Mouse (Mus musculus) lung, adult 2 months (tissue): ENCODE data around the gene Nans.

Experiments
- CTCF ChIP-seq: fragments of 200-500 bp; IDR thresholded peaks from 2 replicates; pipeline ENCODE4 v1.5.1; 2011; ENCODE audit warnings: mild to moderate bottlenecking, low read length, control low read depth; ENCODE audit not compliant: insufficient read depth
- POLR2A ChIP-seq: fragments of 200-500 bp; IDR thresholded peaks from 2 replicates; pipeline ENCODE4 v1.6.1; 2011; ENCODE audit warnings: low read depth, mild to moderate bottlenecking, control low read depth, low read length, borderline replicate concordance; ENCODE audit errors: extremely low read depth

DNA sequence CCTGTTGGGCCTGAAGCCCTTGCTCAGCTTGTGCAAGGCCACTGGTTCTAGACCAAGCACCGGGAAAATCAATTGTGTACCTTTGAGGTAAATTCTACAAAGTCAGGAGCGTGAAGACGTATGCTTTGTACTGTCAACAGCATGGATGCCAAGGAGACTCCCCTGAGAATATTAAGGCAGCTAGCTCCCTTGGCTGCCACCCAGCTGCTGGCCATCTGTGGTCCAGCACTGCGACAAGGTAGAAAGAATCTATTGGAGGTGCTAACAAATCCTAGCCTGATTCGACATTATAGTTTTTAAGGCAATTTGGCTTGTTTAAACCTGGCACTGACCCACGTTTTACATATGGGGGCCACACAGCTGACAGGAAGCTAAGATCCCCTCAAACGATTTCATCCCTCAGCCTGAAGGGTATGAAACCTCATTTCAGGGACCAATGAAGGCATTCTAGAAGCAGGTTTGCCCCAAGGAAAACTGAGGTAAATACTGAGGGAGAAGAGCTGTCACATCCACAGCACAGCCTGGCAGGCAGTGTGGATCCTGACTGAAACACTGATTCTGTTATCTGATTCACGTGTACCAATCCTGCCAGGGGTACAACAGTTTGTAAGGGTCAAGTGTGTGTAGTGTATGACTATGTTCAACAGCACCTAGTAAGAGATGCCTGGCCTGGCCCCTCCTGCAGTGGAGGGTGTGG is 16.5 kb downstream of the Nans start:
- TF ChIP-seq CTCF = no peak
- TF ChIP-seq POLR2A = no peak
